Mouse (Mus musculus) limb, embryonic 14.5 days (tissue): ENCODE data around the gene Gm4858. TPM values are rescaled to one million over a fixed set of nuclear protein-coding genes. Genes with fewer than 3 reads are reported as not detected.
"Not testable (repeated sequence)": the region's sequence is repeated elsewhere in the genome, so short reads cannot be mapped to it uniquely, and the experiment has no call there.

ENCODE experiments used
- ATAC-seq: fragments of 200-750 bp; cut with Nextera tagmentation; 2 replicates; pipeline ENCODE4 v1.8.0; 2017; ENCODE audit warnings: low read depth, moderate number of reproducible peaks, moderate TSS enrichment; ENCODE audit not compliant: low FRiP score
- DNase-seq: peaks from one replicate; pipeline ENCODE4 v3.0.0-alpha.2; 2015; ENCODE audit warnings: low spot score
- H3K27ac ChIP-seq: fragments of 300-500 bp; sonication (generic); replicated peaks from 2 replicates; pipeline ENCODE4 v1.5.1; 2014; ENCODE audit warnings: low read depth, mild to moderate bottlenecking, low read length, moderate library complexity, mixed read lengths
- H3K27me3 ChIP-seq: fragments of 300-500 bp; sonication (generic); 2 replicates; pipeline ENCODE4 v1.6.1; 2014; ENCODE audit warnings: low read length, mixed read lengths; ENCODE audit not compliant: control insufficient read depth, insufficient read depth
- H3K36me3 ChIP-seq: fragments of 300-500 bp; sonication (generic); 2 replicates; pipeline ENCODE4 v1.6.1; 2014; ENCODE audit warnings: mild to moderate bottlenecking, low read length, moderate library complexity, mixed read lengths; ENCODE audit not compliant: control insufficient read depth, insufficient read depth
- H3K4me1 ChIP-seq: fragments of 300-500 bp; sonication (generic); 2 replicates; pipeline ENCODE4 v1.6.1; 2014; ENCODE audit warnings: antibody characterized with exemption, low read length, mixed read lengths; ENCODE audit not compliant: control insufficient read depth, insufficient read depth
- H3K4me2 ChIP-seq: fragments of 300-500 bp; sonication (generic); replicated peaks from 2 replicates; pipeline ENCODE4 v1.6.1; 2014; ENCODE audit warnings: low read depth, mild to moderate bottlenecking, low read length, moderate library complexity; ENCODE audit not compliant: severe bottlenecking
- H3K4me3 ChIP-seq: fragments of 300-500 bp; sonication (generic); replicated peaks from 2 replicates; pipeline ENCODE4 v1.5.1; 2014; ENCODE audit warnings: low read length
- H3K9ac ChIP-seq: fragments of 300-500 bp; sonication (generic); 2 replicates; pipeline ENCODE4 v1.6.1; 2014; ENCODE audit warnings: mild to moderate bottlenecking, low read depth, low read length, moderate library complexity; ENCODE audit not compliant: severe bottlenecking
- H3K9me3 ChIP-seq: fragments of 300-500 bp; sonication (generic); 2 replicates; pipeline ENCODE4 v1.6.1; 2016; ENCODE audit warnings: low read length; ENCODE audit not compliant: control insufficient read depth
- POLR2A ChIP-seq: fragments of 200-500 bp; IDR thresholded peaks from 2 replicates; pipeline ENCODE4 v1.8.0; 2012; ENCODE audit warnings: inconsistent platforms, mild to moderate bottlenecking, moderate library complexity, borderline replicate concordance; ENCODE audit not compliant: insufficient read depth, insufficient read length; ENCODE audit errors: extremely low read depth
- WGBS: fragments of 180-500 bp; shearing (Covaris S2); extraction: QIAGEN DNeasy Blood & Tissue Kit; methylation state at CpG from one replicate; pipeline ENCODE4 v1.1.7; 2014; 5-methylcytosine and 5-hydroxymethylcytosine counted together
- polyA plus RNA-seq, 2 experiments: library from polyadenylated mRNA; depleted of rRNA in 1 of 2; stranded (reverse) in 1 of 2; unstranded in 1 of 2; fragments of >200 nt; fragmentation: Nextera tagmentation in 1 of 2; extraction: Ambion mirVana in 1 of 2; gene quantifications; 2 replicates each; pipeline versions ENCODE4 v1.2.1 to v1.2.3; 2012 to 2014

Gm4858 gene
- polyA plus RNA-seq (2012; rRNA removed) (not detected in 2 replicates), polyA plus RNA-seq (2014; fragmentation: Nextera tagmentation; extraction: Ambion mirVana) (not detected in 2 replicates)

DNA sequence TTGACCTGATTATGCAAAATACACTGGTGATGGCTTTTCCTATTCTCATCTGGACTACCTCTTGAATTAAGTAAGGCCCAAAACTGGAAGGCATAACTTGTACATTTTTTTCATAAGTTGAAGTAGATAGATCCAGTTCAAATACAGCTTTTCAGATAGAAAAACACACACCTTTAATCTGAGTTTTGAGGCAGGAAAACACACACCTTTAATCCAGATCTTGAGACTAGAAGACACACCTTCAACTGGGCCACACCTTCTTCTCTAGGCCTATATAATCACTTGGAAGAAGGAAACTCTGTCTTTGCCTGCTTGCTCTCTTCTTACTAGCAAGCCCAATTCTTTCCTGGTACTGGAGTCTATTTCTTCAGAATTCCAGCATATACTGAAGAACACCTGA, at the start of gene Gm4858:
Gene Gm4858, plus strand, starts transcription at position 301 of the 400 bp plus-strand sequence.
- H3K9ac ChIP-seq, DNase-seq, H3K27me3 ChIP-seq, ATAC-seq, H3K36me3 ChIP-seq, H3K9me3 ChIP-seq, H3K4me3 ChIP-seq, H3K4me2 ChIP-seq, H3K27ac ChIP-seq, H3K4me1 ChIP-seq: not testable (repeated sequence)

GRCm38 (mm10) chr3:93018960-93019359, 49.7 kb upstream of the Gm4858 start, which contains the start of gene Lce1m:
Gene Lce1m (minus strand): TSS chr3:93019060.
- ATAC-seq (no peak), DNase-seq (no peak)
- Histone ChIP-seq H3K4me3 (no peak within 1 kb of the TSS), H3K36me3 (no peaks in the 10 kb centered on the region), H3K4me1 (no peaks in the 10 kb centered on the region), H3K27me3 (no peaks in the 10 kb centered on the region), H3K4me2 (no peak within 1 kb of the TSS), H3K9me3 (no peaks in the 10 kb centered on the region), H3K27ac (no peak within 1 kb of the TSS), H3K9ac (no peak within 1 kb of the TSS)
- 80% methylated on average over 2 of the region's 2 CpGs for WGBS
- no peak for TF ChIP-seq POLR2A

GRCm38 (mm10) chr3:93021171-93021570, 47.5 kb upstream of the Gm4858 start:
- TF ChIP-seq POLR2A, result no peak
- Histone ChIP-seq H3K27me3 (no peaks in the 10 kb centered on the region), H3K27ac (no peak overlapping the region), H3K4me3 (no peak overlapping the region), H3K36me3 (no peaks in the 10 kb centered on the region), H3K4me2 (no peak overlapping the region), H3K9ac (no peak overlapping the region), H3K4me1 (no peaks in the 10 kb centered on the region), H3K9me3 (no peaks in the 10 kb centered on the region)
- no peak for DNase-seq
- WGBS, result 83% methylated on average over 1 of the region's 1 CpGs
- no peak for ATAC-seq

DNA sequence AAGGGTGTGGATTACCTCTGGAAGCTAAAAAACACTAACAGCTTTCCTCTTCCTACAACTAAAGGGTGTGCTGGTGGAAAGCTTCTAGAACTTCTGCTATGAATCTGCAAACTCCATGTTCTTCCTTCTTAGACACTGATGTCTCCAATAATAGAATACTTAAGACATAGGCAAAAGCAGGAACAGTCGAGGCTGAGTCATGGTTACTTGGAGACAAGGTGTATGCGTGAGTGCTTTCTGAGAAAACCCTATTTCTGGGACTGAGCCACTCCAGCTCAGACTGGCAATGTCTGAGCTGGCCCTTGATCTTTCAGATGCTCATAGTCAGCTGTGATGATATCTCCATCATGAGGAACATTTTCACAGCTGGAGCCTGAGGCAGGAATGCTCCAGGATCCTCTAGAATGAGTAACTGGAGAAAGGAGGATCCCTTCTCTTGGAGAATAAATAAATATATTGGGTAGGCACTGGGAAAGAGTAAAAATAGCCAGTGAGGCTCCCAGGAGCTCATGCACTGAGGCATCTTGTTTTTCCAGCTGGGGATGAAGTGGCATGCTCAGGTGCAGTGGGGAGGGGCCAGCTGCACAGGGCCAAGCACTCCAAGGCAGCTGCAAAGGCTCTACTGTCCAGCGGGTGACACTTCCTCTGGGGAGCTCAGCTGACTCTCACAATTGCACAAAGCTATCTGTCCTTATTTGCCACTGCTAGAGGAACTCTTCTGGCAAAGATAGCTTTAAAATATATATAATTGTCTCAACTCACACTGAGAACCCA, 45.0 kb upstream of the Gm4858 start:
- Histone ChIP-seq H3K4me3 (no peak overlapping the region), H3K27ac (no peak overlapping the region), H3K9me3 (no peaks in the 10 kb centered on the region), H3K36me3 (no peaks in the 10 kb centered on the region), H3K27me3 (no peaks in the 10 kb centered on the region), H3K9ac (no peak overlapping the region), H3K4me2 (no peak overlapping the region), H3K4me1 (no peaks in the 10 kb centered on the region)
- TF ChIP-seq POLR2A, result no peak
- ATAC-seq, result no peak
- DNase-seq, result no peak
- WGBS, result 76% methylated on average over 3 of the region's 3 CpGs

GRCm38 (mm10) chr3:93025486-93025885, 43.1 kb upstream of the Gm4858 start:
- peak; percentile 9 for DNase-seq
- 84% methylated on average over 2 of the region's 2 CpGs for WGBS

DNA sequence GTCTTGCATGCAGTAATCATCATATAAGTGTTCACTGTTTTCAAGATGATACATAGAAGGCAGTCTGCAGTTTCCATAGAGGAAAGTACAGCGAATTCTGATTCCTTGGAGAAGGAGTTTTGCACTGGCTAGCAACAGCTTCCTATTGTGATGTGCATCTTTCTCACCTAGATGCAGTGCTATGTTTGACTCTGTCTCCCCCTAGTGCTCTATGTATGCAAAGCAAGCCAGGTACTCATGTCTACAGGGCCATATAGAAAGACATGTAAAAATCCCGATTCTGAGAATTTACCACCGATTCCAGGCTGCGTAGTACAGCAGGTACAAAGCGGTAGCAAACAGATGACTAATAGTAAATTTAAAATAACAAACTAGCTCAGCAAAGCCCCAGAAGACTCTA, 37.2 kb upstream of the Gm4858 start:
- no peak overlapping the region for H3K27ac ChIP-seq
- ATAC-seq, result 0 out of 2 replicates have a peak, but pooled peaks have one; percentile 47
- H3K4me2 ChIP-seq, result no peak overlapping the region
- no peaks in the 10 kb centered on the region for H3K36me3 ChIP-seq
- no peak for TF ChIP-seq POLR2A
- H3K4me1 ChIP-seq, result no peaks in the 10 kb centered on the region
- H3K4me3 ChIP-seq, result no peak overlapping the region
- no peaks in the 10 kb centered on the region for H3K9me3 ChIP-seq
- no peak overlapping the region for H3K9ac ChIP-seq
- 53% methylated on average over 5 of the region's 5 CpGs for WGBS
- DNase-seq, result peak; percentile 75
- no peaks in the 10 kb centered on the region for H3K27me3 ChIP-seq

More at GRCm38 (mm10) chr3:93025486-93025885, 43.1 kb upstream of the Gm4858 start:
- H3K27me3 ChIP-seq, result no peaks in the 10 kb centered on the region
- H3K36me3 ChIP-seq, result no peaks in the 10 kb centered on the region
- no peak overlapping the region for H3K9ac ChIP-seq
- H3K4me2 ChIP-seq, result no peak overlapping the region
- H3K4me1 ChIP-seq, result no peaks in the 10 kb centered on the region
- no peak overlapping the region for H3K27ac ChIP-seq
- H3K9me3 ChIP-seq, result no peaks in the 10 kb centered on the region
- ATAC-seq, result no peak
- no peak for TF ChIP-seq POLR2A
- H3K4me3 ChIP-seq, result no peak overlapping the region
